Comparison of ENCODE assay signal across 8 mouse cellular contexts in genomic region chr10:70204505-70205399, GRCm38 (mm10). TPM values are rescaled to one million over a fixed set of nuclear protein-coding genes. Genes with fewer than 3 reads are reported as not detected.
A peak's percentile ranks its signal among the peaks of the same experiment; 100 is the strongest.
DNase-seq lines count a peak whose midpoint lies in the region; ATAC-seq and TF ChIP-seq lines count a peak whose summit lies in the region.

Gene Mrln, plus strand, starts transcription at chr10:70204664.

- peak within 1 kb of the TSS; percentile 42 for H3K27ac ChIP-seq in stomach, postnatal 0 days (replicated peaks)
- no peak within 1 kb of the TSS for H3K27ac ChIP-seq in forebrain, embryonic 13.5 days

- peak within 1 kb of the TSS; percentile 34 for H3K4me2 ChIP-seq in stomach, postnatal 0 days (replicated peaks; ENCODE audit: low read depth)
- no peak within 1 kb of the TSS for H3K4me2 ChIP-seq in forebrain, embryonic 13.5 days

- 19% methylated on average over 17 of the region's 17 CpGs for WGBS in stomach, postnatal 0 days
- WGBS in forebrain, embryonic 13.5 days: 63% methylated on average over 17 of the region's 17 CpGs

- peak; percentile 69 to 89 for DNase-seq in adrenal gland, adult (ENCODE audit: inconsistent age in 2 of 2, low spot score in 1 of 2)
- DNase-seq in adrenal gland, postnatal 4 days (ENCODE audit: low spot score in 2 of 2): no peak
- peak; percentile 25 for DNase-seq in ovary, adult 18-20 months (ENCODE audit: low spot score)
- DNase-seq in ovary, postnatal 10 days (ENCODE audit: low spot score): no peak
- peak; percentile 16 for DNase-seq in hindlimb bud, embryonic 11.5 days (ENCODE audit: extremely low spot score, low read depth, low spot score)
- peak; percentile 50 for DNase-seq in stomach, postnatal 0 days (ENCODE audit: low spot score)
- no peak for DNase-seq in spleen, postnatal 10 days (ENCODE audit: low spot score in 2 of 2)

- ATAC-seq in stomach, postnatal 0 days (ENCODE audit: low FRiP score, low TSS enrichment): peak; percentile 83
- no peak for ATAC-seq in forebrain, embryonic 13.5 days

- H3K9me3 ChIP-seq in stomach, postnatal 0 days (ENCODE audit: control insufficient read depth, low read length): no peaks in the 10 kb centered on the region
- H3K9me3 ChIP-seq in forebrain, embryonic 13.5 days (replicated peaks): no peaks in the 10 kb centered on the region

- H3K36me3 ChIP-seq in stomach, postnatal 0 days (ENCODE audit: control insufficient read depth, insufficient read depth, low read length): no peaks in the 10 kb centered on the region
- no peaks in the 10 kb centered on the region for H3K36me3 ChIP-seq in forebrain, embryonic 13.5 days (ENCODE audit: poor library complexity, severe bottlenecking)

- 0 out of 2 replicates have a peak within 1 kb of the TSS, but pooled peaks have one; percentile 17 for H3K4me3 ChIP-seq in stomach, postnatal 0 days (ENCODE audit: low read depth, low read length)
- H3K4me3 ChIP-seq in forebrain, embryonic 13.5 days: no peak within 1 kb of the TSS

- no peaks in the 10 kb centered on the region for H3K27me3 ChIP-seq in stomach, postnatal 0 days (ENCODE audit: control insufficient read depth, insufficient read depth, low read length)
- H3K27me3 ChIP-seq in forebrain, embryonic 13.5 days: no peaks in the 10 kb centered on the region

- H3K9ac ChIP-seq in stomach, postnatal 0 days (ENCODE audit: low read length): 0 out of 2 replicates have a peak within 1 kb of the TSS, but pooled peaks have one; percentile 18
- no peak within 1 kb of the TSS for H3K9ac ChIP-seq in forebrain, embryonic 13.5 days

- peaks cover 6% of the 10 kb centered on the region for H3K4me1 ChIP-seq in stomach, postnatal 0 days (replicated peaks; ENCODE audit: control insufficient read depth, insufficient read depth)
- H3K4me1 ChIP-seq in forebrain, embryonic 13.5 days: peaks cover 12% of the 10 kb centered on the region; the same call in 1 of the 2 replicates

- peak; percentile 20; the same call in 1 of the 2 replicates for TF ChIP-seq CTCF in stomach, postnatal 0 days (IDR thresholded peaks at IDR 0.05; ENCODE audit: low read depth)

- TF ChIP-seq EP300 in stomach, postnatal 0 days (optimal IDR thresholded peaks at IDR 0.05): peak; percentile 61

RNA-seq across cellular contexts. Expression of gene Mrln, which starts in this region (rescaled TPM):
- total RNA-seq in adrenal gland, postnatal 4 days (2021): 1 to 10 TPM; 3.8 to 5.3 TPM
- 1.5 and 1.6 TPM in 2 replicates for polyA plus RNA-seq in stomach, postnatal 0 days (2015; fragmentation: Nextera tagmentation; extraction: Ambion mirVana)
- polyA plus RNA-seq in forebrain, embryonic 13.5 days (2015; fragmentation: Nextera tagmentation; extraction: Ambion mirVana): 0.65 TPM in 1 of 2 replicates, not detected in the other

Comparison
In these comparisons a context has a peak if more than half of its experiments do, and no peak if none do; other contexts are left out.
1. DNase-seq: peak in adrenal gland, adult (2 of 2), ovary, adult 18-20 months (single experiment), hindlimb bud, embryonic 11.5 days (single experiment) and stomach, postnatal 0 days (single experiment); none in adrenal gland, postnatal 4 days (0 of 2), ovary, postnatal 10 days (single experiment) and spleen, postnatal 10 days (0 of 2).